Mouse (Mus musculus) bone marrow macrophage, adult 2 months (primary cell): Measurements from ENCODE around the gene Ptgis. TPM values are rescaled to one million over a fixed set of nuclear protein-coding genes. Genes with fewer than 3 reads are reported as not detected.

ENCODE experiments used
- H3K27ac ChIP-seq: 2 replicates; pipeline ENCODE4 v1.5.1; 2012; ENCODE audit warnings: low read depth, low read length; ENCODE audit not compliant: insufficient read depth
- H3K4me1 ChIP-seq: 2 replicates; pipeline ENCODE4 v1.6.1; 2012; ENCODE audit warnings: low read length; ENCODE audit not compliant: control insufficient read depth, insufficient read depth
- H3K4me3 ChIP-seq: 2 replicates; pipeline ENCODE4 v1.5.1; 2012; ENCODE audit warnings: mild to moderate bottlenecking, low read length, moderate library complexity; ENCODE audit not compliant: insufficient read depth
- CTCF ChIP-seq: IDR thresholded peaks from 2 replicates; pipeline ENCODE4 v1.5.1; 2012; ENCODE audit warnings: low read depth, mild to moderate bottlenecking, low read length, moderate library complexity
- POLR2A ChIP-seq: IDR thresholded peaks from 2 replicates; pipeline ENCODE4 v1.6.1; 2012; ENCODE audit warnings: mild to moderate bottlenecking, low read depth, low read length, borderline replicate concordance
- polyA plus RNA-seq: library from polyadenylated mRNA; stranded (reverse); fragments of >200 nt; gene quantifications from 2 replicates; pipeline ENCODE4 v1.2.4, GENCODE M21; 2012; ENCODE audit not compliant: missing spikeins, insufficient read depth, insufficient read length

The Ptgis gene
- polyA plus RNA-seq, 1 experiment = not detected

DNA sequence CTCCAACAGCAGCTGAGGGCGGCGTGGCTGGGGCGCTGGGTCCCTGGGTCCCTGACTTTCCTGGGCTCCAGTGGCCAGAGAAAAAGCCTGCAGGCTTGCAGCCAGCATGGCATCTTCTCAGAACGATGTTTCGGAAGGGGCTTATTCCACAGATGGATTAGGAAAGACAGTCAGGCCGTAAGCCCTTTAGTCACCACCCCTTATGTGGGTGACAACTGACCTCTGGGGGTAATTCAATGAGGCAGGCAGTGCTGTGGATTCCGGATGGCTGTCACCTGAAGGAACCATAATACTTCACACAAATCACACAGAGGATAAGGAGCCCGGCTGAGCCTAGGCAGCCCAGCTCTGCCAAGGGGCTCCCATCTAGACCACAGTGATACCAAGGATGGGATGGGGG is 59.3 kb downstream of the Ptgis start:
- Histone ChIP-seq H3K27ac (no peak overlapping the region), H3K4me3 (no peak overlapping the region), H3K4me1 (no peaks in the 10 kb centered on the region)
- TF ChIP-seq POLR2A = no peak
- TF ChIP-seq CTCF = no peak

- no peaks in the 10 kb centered on the region for H3K4me1 ChIP-seq
- no peak overlapping the region for H3K4me3 ChIP-seq
- TF ChIP-seq CTCF (no peak), POLR2A (no peak)
- H3K27ac ChIP-seq = no peak overlapping the region
Observed at GRCm38 (mm10) chr2:167179301-167179700, 61.1 kb downstream of the Ptgis start.

DNA sequence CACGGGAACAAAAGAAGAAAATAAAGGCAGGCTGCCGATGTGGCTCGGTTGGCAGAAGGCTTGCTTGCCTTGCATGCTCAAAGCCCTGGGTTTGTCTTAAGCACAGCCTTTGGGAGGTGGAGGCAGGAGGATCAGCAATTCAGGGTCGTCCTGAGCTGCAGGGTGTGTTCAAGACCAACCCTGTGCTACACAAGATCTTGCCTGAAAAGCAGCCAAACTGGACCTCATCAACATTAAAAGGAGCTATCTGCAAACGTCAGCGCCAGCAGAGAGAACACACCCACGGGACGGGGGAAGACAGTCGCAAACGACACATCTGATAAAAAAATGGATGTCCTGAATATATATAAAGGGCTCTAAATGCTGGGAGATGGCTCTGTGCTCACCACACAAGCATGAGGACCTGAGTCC is 63.2 kb downstream of the Ptgis start:
- no peak overlapping the region for H3K4me3 ChIP-seq
- no peak for TF ChIP-seq POLR2A
- no peaks in the 10 kb centered on the region for H3K4me1 ChIP-seq
- H3K27ac ChIP-seq = no peak overlapping the region

- Histone ChIP-seq H3K4me3 (no peak overlapping the region), H3K27ac (no peak overlapping the region), H3K4me1 (no peaks in the 10 kb centered on the region)
- TF ChIP-seq POLR2A (no peak), CTCF (no peak)
Observed at GRCm38 (mm10) chr2:167175284-167175683, 65.1 kb downstream of the Ptgis start.

DNA sequence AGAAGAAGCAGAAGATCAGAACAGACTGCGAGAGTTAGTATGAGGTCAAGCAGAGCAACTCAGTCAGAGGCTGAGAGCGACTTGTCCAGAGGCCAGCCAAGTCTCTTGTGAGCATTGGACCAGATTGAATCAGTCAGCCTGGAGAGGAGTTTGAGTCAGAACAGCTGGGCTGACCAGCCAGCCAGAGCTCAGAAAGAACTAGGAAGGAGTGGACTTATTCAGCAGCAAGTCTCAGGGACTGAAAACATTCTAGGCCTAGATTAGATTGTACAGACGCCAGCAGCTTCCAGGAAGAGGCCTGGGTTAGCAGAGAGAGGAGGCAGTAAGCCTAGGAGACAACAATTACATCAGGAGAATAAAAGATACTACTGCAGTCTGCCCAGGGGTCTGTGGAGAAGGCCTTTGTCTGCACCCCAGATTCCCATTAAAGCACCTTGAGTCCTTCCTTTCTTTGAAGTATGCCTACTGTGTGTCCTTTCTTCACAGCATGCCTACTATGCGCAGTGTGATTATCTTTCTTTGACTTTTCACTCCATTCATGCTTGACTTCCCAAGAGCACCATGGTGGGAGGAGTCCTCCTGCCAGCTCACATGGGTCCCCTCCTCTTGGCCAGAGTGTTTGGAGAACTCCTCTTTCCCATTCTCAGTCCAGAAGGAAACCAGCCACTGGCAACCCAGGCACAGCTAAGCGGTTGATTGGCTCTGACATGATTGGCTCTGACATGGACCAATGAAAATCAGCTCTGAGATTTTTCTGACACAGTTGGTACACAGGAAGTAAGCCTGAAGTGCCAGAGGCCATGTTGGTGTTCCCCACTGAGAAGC is 67.1 kb downstream of the Ptgis start:
- Histone ChIP-seq H3K4me3 (no peak overlapping the region), H3K4me1 (no peaks in the 10 kb centered on the region), H3K27ac (no peak overlapping the region)
- TF ChIP-seq CTCF = no peak
- TF ChIP-seq POLR2A = no peak

GRCm38 (mm10) chr2:167167515-167168212 is 72.7 kb downstream of the Ptgis start:
- no peak overlapping the region for H3K4me3 ChIP-seq
- no peak overlapping the region for H3K27ac ChIP-seq
- H3K4me1 ChIP-seq = no peaks in the 10 kb centered on the region
- TF ChIP-seq POLR2A (no peak), CTCF (no peak)

GRCm38 (mm10) chr2:167163600-167163999 is 76.8 kb downstream of the Ptgis start:
- Histone ChIP-seq H3K27ac (no peak overlapping the region), H3K4me3 (no peak overlapping the region), H3K4me1 (no peaks in the 10 kb centered on the region)
- TF ChIP-seq POLR2A (no peak), CTCF (no peak)

DNA sequence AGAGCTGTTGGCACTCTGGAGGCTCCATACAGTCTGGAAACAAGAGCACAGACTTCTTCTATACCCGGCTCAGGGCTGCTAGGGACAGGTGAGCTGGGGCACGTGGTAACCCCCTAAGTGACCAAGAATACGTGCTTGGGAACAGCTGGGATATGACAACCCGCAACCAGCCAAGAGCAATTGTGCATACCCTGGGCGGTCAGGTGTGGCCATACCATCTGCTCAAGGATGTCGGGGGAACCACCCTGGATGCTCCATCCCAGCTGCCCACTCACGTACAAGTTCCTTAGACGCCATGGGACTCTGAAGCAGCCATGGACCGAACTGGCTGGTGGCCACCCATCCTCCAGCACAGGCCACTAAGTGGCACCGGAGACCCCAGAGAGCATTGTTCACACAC is 77.3 kb downstream of the Ptgis start:
- H3K27ac ChIP-seq = no peak overlapping the region
- no peaks in the 10 kb centered on the region for H3K4me1 ChIP-seq
- TF ChIP-seq POLR2A (no peak), CTCF (no peak)
- no peak overlapping the region for H3K4me3 ChIP-seq

- Histone ChIP-seq H3K4me1 (no peaks in the 10 kb centered on the region), H3K27ac (no peak overlapping the region), H3K4me3 (no peak overlapping the region)
- TF ChIP-seq POLR2A = no peak
- no peak for TF ChIP-seq CTCF
Observed at GRCm38 (mm10) chr2:167162516-167163021, 77.8 kb downstream of the Ptgis start.

- Histone ChIP-seq H3K27ac (no peak overlapping the region), H3K4me3 (no peak overlapping the region), H3K4me1 (peaks cover 15% of the 10 kb centered on the region)
- TF ChIP-seq CTCF (no peak), POLR2A (no peak)
Observed at GRCm38 (mm10) chr2:167159721-167160120, 80.7 kb downstream of the Ptgis start.
